In the genomic region with DNA sequence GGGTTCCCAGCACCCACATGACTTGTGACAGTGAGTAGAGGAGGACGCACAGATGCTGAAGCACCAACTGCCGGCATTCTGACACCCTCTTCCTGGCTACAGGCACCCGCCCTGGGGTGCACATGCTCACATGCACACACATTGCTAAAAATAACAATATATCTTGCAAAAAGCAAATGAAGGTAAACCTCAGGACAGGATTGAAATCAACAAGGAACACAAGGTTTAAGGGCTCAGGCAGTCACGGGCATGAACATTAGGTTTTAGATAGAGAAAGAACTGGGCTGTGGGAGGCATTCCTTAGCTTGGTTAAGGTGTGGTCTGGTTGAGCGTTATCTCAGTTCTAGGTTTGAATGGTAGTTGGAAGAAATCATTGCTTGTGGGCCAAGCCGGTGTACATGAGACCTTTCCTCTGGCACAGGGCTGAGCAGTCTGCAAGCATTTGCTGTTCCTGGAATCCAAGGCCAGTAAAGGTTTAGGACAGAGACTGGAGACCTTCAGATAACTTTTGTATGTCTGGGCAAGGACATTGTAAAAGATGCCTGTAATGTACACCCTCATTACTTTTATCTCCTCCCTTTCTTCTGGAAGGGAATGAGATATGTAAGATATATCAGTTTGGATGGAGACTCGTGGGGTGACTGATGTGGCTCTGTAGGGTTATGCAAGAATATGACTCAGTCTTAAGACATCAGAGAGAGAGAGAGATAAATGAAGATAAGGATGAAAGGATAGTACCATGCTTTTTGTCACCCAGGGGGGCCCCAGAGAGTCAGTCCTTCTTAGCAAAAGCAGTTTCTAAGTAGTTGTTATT, we compare ENCODE assay signal across 17 mouse cellular contexts.
A peak's percentile ranks its signal among the peaks of the same experiment; 100 is the strongest.
DNase-seq lines count a peak whose midpoint lies in the region; ATAC-seq lines count a peak whose summit lies in the region.
"Had no signal": no experiment of that assay in that cellular context is flagged by ENCODE, and none has a peak within 500 bp of the region (broad histone marks: within the 10 kb centered on the region; RNA-seq: fewer than 3 reads in every experiment).

No protein-coding gene starts in this region.

- H3K36me3 ChIP-seq in liver, embryonic 11.5 days (ENCODE audit: control insufficient read depth, insufficient read depth, low read length), result no peaks in the 10 kb centered on the region
- H3K36me3 ChIP-seq: kidney, embryonic 15.5 days had no signal

- H3K9me3 ChIP-seq in liver, embryonic 11.5 days (ENCODE audit: control insufficient read depth, low read length), result no peaks in the 10 kb centered on the region
- H3K9me3 ChIP-seq: hindbrain, embryonic 10.5 days; kidney, embryonic 15.5 days had no signal

- 63% methylated on average over 7 of the region's 7 CpGs for WGBS in liver, embryonic 11.5 days

- no peak overlapping the region for H3K4me2 ChIP-seq in liver, embryonic 11.5 days
- H3K4me2 ChIP-seq: kidney, embryonic 15.5 days had no signal

- H3K4me3 ChIP-seq in liver, embryonic 11.5 days (ENCODE audit: low read depth, low read length), result no peak overlapping the region
- H3K4me3 ChIP-seq: hindbrain, embryonic 10.5 days; kidney, embryonic 15.5 days had no signal

- DNase-seq in adrenal gland, postnatal 14 days, result peak; percentile 30
- no peak for DNase-seq in adrenal gland, postnatal 4 days (ENCODE audit: low spot score in 2 of 2)
- peak; percentile 28 for DNase-seq in liver, embryonic 11.5 days (ENCODE audit: low spot score)
- no peak for DNase-seq in liver
- DNase-seq in adrenal gland, postnatal 36 days, result peak; percentile 20 to 45
- no peak for DNase-seq in B cell, adult 2 months
- DNase-seq: cerebellum, postnatal 14 days; gastrocnemius, postnatal 10 days; lung, postnatal 36 days; midbrain, embryonic 14.5 days; right cerebral cortex, postnatal 14 days; thymus, postnatal 36 days had no signal

- no peaks in the 10 kb centered on the region for H3K27me3 ChIP-seq in liver, embryonic 11.5 days (replicated peaks; ENCODE audit: control insufficient read depth, insufficient read depth, low read length)
- H3K27me3 ChIP-seq: CH12.LX; kidney, embryonic 15.5 days had no signal

- no peak overlapping the region for H3K9ac ChIP-seq in liver, embryonic 11.5 days (ENCODE audit: low read depth, low read length)
- H3K9ac ChIP-seq: kidney, embryonic 15.5 days had no signal

- ATAC-seq in liver, embryonic 11.5 days (replicated peaks; ENCODE audit: low FRiP score), result no peak
- no peak for ATAC-seq in erythroblast, adult 5-6 weeks (replicated peaks; ENCODE audit: low FRiP score, poor library complexity, severe bottlenecking)
- ATAC-seq: forebrain, embryonic 16.5 days had no signal

- H3K4me1 ChIP-seq in liver, embryonic 11.5 days (replicated peaks; ENCODE audit: control insufficient read depth, insufficient read depth, low read length), result no peaks in the 10 kb centered on the region
- H3K4me1 ChIP-seq: hindbrain, embryonic 10.5 days; kidney, embryonic 15.5 days had no signal

- no peak overlapping the region for H3K27ac ChIP-seq in liver, embryonic 11.5 days (ENCODE audit: low read depth, low read length)
- H3K27ac ChIP-seq: hindbrain, embryonic 10.5 days; kidney, embryonic 15.5 days had no signal

Comparison
In these comparisons a context has a peak if more than half of its experiments do, and no peak if none do; other contexts are left out.
1. DNase-seq: peak in adrenal gland, postnatal 14 days (single experiment), liver, embryonic 11.5 days (single experiment) and adrenal gland, postnatal 36 days (2 of 2); none in adrenal gland, postnatal 4 days (0 of 2), liver (single experiment) and B cell, adult 2 months (0 of 2).